Mouse (Mus musculus): ENCODE measurements around the gene Mrgprh.
A peak's percentile ranks its signal among the peaks of the same experiment; 100 is the strongest.

Gene Mrgprh

GRCm38 (mm10) chr17:12875734-12876133, at the start of gene Mrgprh:
Mrgprh (plus strand) TSS chr17:12876034.
- no peak for DNase-seq (ENCODE audit: low read depth, low spot score)

- DNase-seq (ENCODE audit: low read depth, low spot score): no peak
Observed at GRCm38 (mm10) chr17:12830351-12830750, 45.5 kb upstream of the Mrgprh start.

- DNase-seq (ENCODE audit: low read depth, low spot score): no peak
Observed at GRCm38 (mm10) chr17:12832231-12832630, 43.6 kb upstream of the Mrgprh start.

- no peak for DNase-seq (ENCODE audit: low read depth, low spot score)
Observed at GRCm38 (mm10) chr17:12832657-12833056, 43.2 kb upstream of the Mrgprh start.

- DNase-seq (ENCODE audit: low read depth, low spot score): no peak
Observed at GRCm38 (mm10) chr17:12834317-12834716, 41.5 kb upstream of the Mrgprh start.

GRCm38 (mm10) chr17:12834826-12835225, 41.0 kb upstream of the Mrgprh start:
- peak; percentile 67 for DNase-seq (ENCODE audit: low read depth, low spot score)

- no peak for DNase-seq (ENCODE audit: low read depth, low spot score)
Observed at GRCm38 (mm10) chr17:12835738-12836137, 40.1 kb upstream of the Mrgprh start.

- DNase-seq (ENCODE audit: low read depth, low spot score): no peak
Observed at GRCm38 (mm10) chr17:12839475-12840267, 36.2 kb upstream of the Mrgprh start.

- DNase-seq (ENCODE audit: low read depth, low spot score): no peak
Observed at GRCm38 (mm10) chr17:12843826-12844225, 32.0 kb upstream of the Mrgprh start.

- no peak for DNase-seq (ENCODE audit: low read depth, low spot score)
Observed at GRCm38 (mm10) chr17:12844540-12844939, 31.3 kb upstream of the Mrgprh start.

- no peak for DNase-seq (ENCODE audit: low read depth, low spot score)
Observed at GRCm38 (mm10) chr17:12845862-12846261, 30.0 kb upstream of the Mrgprh start.

- DNase-seq (ENCODE audit: low read depth, low spot score): no peak
Observed at GRCm38 (mm10) chr17:12846474-12846873, 29.4 kb upstream of the Mrgprh start.

- no peak for DNase-seq (ENCODE audit: low read depth, low spot score)
Observed at GRCm38 (mm10) chr17:12847736-12848135, 28.1 kb upstream of the Mrgprh start.

- DNase-seq (ENCODE audit: low read depth, low spot score): no peak
Observed at GRCm38 (mm10) chr17:12849778-12850382, 26.0 kb upstream of the Mrgprh start.

GRCm38 (mm10) chr17:12851689-12852088, 24.1 kb upstream of the Mrgprh start:
- DNase-seq (ENCODE audit: low read depth, low spot score): no peak

- no peak for DNase-seq (ENCODE audit: low read depth, low spot score)
Observed at GRCm38 (mm10) chr17:12853821-12854220, 22.0 kb upstream of the Mrgprh start.

- no peak for DNase-seq (ENCODE audit: low read depth, low spot score)
Observed at GRCm38 (mm10) chr17:12854386-12854785, 21.4 kb upstream of the Mrgprh start.

GRCm38 (mm10) chr17:12857395-12857794, 18.4 kb upstream of the Mrgprh start:
- no peak for DNase-seq (ENCODE audit: low read depth, low spot score)

GRCm38 (mm10) chr17:12858072-12858471, 17.8 kb upstream of the Mrgprh start:
- DNase-seq (ENCODE audit: low read depth, low spot score): no peak

GRCm38 (mm10) chr17:12859006-12859520, 16.8 kb upstream of the Mrgprh start:
- DNase-seq (ENCODE audit: low read depth, low spot score): no peak

GRCm38 (mm10) chr17:12864111-12864510, 11.7 kb upstream of the Mrgprh start:
- no peak for DNase-seq (ENCODE audit: low read depth, low spot score)

- DNase-seq (ENCODE audit: low read depth, low spot score): no peak
Observed at GRCm38 (mm10) chr17:12865407-12865806, 10.4 kb upstream of the Mrgprh start.

GRCm38 (mm10) chr17:12866853-12867252, 9.0 kb upstream of the Mrgprh start:
- DNase-seq (ENCODE audit: low read depth, low spot score): no peak

Data from forelimb bud, embryonic 11.5 days (tissue).